Mouse (Mus musculus): ENCODE measurements around the gene Tmem229b. TPM values are rescaled to one million over a fixed set of nuclear protein-coding genes. Genes with fewer than 3 reads are reported as not detected.

Tmem229b gene
- total RNA-seq (2023) = 35.4 TPM

DNA sequence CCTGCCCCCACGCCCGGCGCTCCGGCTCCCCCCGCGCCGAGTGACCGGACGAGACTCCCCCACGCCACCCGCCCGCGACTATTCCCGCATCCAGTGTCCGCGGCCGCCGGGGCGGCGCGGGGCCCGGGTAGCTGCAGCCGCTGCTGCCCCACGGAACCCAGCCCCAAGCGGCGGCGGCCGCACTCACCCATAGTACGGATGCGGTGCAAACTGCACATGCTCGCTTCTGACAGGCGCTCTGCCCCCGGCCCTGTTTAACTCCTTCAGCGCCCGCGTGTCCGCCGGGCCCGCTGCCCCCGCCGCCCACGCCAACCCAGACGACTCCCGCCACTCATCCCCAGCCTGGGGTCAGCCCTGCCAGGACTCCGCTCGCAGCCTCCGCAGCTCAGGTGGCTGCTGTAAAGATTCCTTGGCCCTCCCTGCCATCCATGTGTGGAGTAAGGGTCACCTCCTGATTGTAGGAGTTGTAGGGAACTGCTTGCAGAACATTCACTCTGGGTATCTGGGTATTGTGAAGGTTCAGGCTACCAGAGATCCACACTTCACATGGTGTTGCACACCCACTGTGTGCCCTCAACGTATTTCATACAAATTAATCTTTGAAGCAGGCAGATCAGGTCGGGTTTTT is at the start of gene Tmem229b:
TSS of gene Tmem229b (minus strand) at position 502 of the 628 bp plus-strand sequence.

DNA sequence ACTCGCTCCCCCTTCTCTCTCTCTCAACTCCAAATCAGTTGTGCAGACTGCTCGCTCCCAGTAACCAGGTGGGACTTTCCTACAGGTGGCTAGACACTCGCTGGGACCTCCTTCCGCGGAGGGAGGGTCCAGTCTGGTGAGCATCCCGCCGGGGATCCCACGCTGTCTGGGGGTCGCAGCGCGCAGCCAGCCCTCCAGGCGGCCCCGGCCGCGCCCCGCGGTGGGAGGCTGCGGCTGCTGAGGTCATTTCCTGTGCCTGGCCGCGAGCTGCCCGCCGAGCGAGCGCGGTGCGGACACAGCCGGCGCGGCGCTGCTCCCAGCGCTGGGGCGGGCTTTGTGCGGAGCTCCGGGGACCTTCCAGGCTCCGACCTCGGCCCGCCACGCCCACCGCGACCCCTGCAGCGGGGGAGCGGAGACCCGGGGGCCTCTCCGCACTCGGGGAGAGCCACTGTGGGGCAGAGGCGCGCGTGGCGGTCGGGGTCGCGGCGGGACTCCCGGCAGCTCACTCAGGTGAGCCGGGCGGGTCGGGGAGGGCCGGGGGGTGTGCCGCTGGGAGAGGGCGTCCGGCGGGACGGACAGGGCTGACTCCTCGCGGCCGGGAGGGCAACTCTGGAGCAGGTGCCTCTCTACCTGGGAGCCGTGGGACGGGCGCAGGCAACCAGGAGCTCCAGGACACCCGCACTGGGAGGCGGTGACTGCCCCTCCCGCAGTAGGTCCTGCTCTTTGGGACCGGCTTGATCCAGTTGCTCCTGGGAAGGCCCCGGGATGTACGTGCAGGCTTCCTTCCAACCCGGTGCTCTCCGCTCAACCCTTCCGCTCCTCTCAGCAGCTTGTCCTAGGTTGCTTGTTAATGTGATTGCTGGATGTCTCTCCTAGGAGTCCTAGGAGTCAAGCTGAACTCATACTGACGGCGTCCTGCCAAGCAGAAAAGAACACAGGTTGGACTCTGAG is 21.8 kb upstream of the Tmem229b start, which contains the start of gene Plekhh1:
TSS of gene Plekhh1 (plus strand) at position 253 of the 951 bp plus-strand sequence.

Other genes with a start within 250 kb of the Tmem229b start
- 105 TPM for gene Atp6v1d, start 146.0 kb downstream of the Tmem229b start, total RNA-seq (2023)
- gene Eif2s1, start 145.8 kb downstream of the Tmem229b start, total RNA-seq (2023) = 60.6 TPM
- gene Plek2, start 100.7 kb downstream of the Tmem229b start, total RNA-seq (2023) = not detected
- 0.67 TPM for gene Plekhh1, start 21.5 kb upstream of the Tmem229b start, total RNA-seq (2023)
- 7.0 TPM for gene Pigh, start 82.0 kb upstream of the Tmem229b start, total RNA-seq (2023)
- gene Arg2, start 123.2 kb upstream of the Tmem229b start, total RNA-seq (2023) = not detected
- 58.4 TPM for gene Vti1b, start 165.0 kb upstream of the Tmem229b start, total RNA-seq (2023)
- gene Rdh11, start 184.7 kb upstream of the Tmem229b start, total RNA-seq (2023) = 14.2 TPM
- gene Rdh12, start 201.3 kb upstream of the Tmem229b start, total RNA-seq (2023) = 2.9 TPM